Mouse (Mus musculus) spleen, adult 18-20 months (tissue): ENCODE results near the gene Iqcf6.
A peak's percentile ranks its signal among the peaks of the same experiment; 100 is the strongest.
"Not testable (repeated sequence)": the region's sequence is repeated elsewhere in the genome, so short reads cannot be mapped to it uniquely, and the experiment has no call there.

Experiments used
- DNase-seq, 2 experiments: peaks; one replicate each; pipeline ENCODE4 v3.0.0; 2022; ENCODE audit warnings: mixed read lengths in 2 of 2

Iqcf6 gene

DNA sequence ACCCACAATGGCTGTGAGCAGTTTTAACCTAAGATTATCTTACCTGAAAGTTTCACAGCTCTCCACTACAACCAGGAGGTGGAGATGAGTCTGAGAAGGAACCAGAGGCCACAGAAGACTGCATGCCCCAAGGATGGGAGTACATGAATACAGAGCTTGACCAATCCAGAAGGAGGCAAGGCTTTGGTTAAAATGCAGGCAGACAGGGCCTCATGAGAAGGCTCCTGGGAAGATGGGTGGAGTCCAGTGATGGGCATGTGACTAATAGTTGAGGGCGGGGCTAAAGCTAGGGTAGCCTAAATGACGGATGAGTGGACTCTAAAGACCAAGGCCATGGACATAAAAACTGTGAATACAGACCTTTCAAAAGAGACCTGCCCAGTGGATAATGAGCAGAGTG, at the start of gene Iqcf6:
Gene Iqcf6, plus strand, starts transcription at position 301 of the 400 bp plus-strand sequence.
- no peak for DNase-seq

DNA sequence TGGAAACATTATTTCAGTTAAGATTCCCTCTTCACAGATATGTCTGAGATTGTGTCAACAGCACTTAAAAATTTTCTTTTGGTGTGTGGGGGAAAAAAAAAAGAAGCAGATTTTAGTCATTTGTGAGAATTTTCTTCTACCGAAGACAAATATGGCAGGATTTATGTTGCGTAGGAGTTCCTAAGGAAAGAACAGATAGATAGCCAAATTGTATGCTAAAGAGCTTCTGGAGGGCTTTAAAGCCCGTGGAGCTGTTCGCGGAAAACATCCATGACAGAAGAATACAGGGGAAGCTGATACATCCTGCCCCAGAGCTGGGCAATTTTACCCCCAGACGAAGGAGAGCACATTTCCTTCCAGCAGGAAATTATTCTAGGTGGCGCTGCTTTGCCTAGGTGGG, 46.4 kb upstream of the Iqcf6 start:
- no peak for DNase-seq

DNA sequence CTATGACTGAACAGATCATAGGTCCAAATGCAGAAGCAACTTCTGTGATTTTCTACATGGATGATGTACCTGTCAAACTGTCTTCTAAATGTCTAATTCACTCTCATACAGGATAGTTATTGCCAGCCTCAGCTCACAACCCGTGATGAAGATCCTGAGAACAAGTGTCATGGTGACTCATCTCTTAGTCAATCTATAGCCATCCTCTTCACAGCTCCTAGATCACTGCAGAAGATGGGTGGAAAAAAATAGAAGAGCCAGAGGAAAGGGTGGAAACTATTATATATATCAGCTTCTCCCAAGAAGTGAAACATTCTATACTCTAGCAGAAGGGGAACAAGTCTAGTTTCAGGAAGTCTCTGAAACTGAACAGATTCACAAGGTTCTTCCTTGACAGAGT, 43.8 kb upstream of the Iqcf6 start:
- no peak for DNase-seq

DNA sequence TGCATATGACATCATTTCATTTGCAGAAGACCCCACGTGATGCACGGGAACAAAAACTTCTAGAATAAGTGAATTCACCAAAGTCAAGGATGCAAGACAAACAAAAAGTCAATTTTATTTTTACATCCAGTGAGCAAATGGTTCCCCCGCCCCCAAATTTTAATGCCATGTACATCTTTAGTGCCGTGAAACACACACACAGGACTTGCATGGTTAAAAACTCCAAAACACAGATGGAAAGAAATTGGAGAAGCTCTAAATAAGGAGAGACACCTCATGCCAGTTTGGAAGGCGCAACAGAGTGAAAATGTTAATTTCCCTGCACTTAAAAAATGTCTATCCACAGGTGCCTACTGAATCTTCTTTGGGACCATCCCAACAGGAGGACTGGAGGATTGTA, 34.2 kb upstream of the Iqcf6 start:
- no peak for DNase-seq

DNA sequence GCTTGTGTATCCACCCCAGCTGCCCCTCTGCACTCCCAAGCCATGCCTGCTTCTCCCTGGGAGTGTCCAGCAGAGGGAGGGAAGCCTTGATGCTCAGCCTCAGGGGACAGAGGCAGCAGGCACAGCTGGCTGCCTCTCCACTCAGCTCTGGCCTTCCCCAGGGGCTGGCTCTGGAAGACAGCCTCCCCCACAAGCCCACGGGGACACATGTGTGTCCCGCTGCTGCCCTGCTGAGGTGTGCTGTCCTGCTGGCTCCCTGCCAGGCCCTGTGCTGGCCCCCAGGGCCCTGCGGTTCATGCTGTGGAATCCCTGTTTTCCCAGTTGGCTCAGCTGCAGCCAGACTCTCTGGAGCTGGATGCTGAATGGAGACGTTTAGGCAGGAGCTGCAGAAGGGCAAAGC, 31.0 kb upstream of the Iqcf6 start:
- not testable (repeated sequence) for DNase-seq

DNA sequence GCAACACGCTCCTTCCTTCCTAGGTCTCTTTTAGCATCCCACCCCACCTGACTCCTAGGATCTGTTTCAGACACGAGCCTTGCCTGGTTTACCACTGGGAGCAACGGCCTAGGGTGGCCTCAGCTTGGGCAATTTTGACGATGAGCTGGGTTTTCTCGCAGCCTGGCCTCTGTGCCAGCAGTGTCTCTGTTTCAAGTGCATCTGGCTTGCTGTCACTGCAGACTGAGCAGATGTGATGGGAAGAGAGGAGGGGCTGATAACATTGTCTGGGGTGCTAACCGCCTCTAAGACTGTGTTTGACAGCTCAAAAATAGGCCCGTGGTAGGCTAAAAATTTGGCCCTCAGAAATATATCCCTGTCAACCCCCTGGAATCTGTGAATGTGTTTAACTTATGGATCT, 30.5 kb upstream of the Iqcf6 start:
- no peak for DNase-seq

DNA sequence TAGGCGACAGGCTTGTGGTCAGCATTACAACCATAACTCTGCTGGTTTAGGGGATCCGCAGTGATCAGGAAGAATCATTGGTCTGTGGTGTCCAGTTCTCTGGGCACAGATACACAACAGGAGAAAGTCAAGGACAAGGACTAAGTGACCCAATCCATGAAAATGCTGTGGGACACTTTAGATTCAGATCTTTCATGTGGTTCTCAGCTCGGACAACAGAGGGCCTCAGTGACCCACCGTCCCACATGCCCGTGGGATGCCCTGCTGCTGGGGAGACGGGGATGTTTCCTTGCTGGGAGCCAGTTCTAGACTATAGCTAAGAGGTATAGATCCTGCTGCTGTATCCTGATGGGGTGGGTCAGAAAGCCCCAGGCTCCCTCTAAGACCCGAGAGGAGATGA, 27.9 kb upstream of the Iqcf6 start:
- no peak for DNase-seq

DNA sequence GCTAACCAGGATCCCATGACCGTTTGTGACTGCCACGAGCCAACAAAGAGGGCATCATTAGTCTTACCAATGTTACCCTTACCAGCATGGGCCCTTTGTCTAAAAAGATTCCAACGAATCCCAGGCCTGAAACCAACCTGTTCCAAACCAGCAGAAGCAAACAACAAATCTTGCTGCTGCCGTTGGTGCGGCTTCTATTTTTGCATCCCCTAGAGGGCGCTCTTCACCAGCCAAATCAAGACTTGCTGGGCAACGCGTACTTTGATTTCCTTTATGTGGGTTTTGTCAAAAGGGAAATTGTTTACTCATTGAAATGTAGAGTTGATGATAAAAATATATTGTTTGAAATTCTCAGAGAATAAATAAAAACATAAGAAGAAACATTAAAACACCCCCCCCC, 25.8 kb upstream of the Iqcf6 start:
- peak in 1 of 2 experiments; percentile 20 for DNase-seq

DNA sequence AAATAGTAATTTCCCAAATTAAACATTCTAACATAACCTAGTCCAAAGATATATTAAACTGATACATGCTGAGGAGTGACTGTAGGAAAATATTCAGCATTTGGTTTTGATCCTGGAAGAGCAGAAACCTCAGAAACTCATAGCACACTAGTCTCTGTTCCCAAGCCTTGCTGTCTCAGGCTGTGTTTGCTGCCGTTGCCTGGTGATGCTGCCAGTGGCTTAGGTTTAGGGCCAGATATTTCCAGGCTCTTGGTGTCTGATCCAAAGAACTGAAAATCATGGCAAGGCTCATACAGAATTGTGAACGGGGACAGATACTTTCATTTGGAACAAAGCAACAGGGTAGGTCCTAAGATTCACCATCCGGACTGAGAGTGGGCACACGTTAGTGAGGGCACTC, 15.7 kb upstream of the Iqcf6 start:
- no peak for DNase-seq

DNA sequence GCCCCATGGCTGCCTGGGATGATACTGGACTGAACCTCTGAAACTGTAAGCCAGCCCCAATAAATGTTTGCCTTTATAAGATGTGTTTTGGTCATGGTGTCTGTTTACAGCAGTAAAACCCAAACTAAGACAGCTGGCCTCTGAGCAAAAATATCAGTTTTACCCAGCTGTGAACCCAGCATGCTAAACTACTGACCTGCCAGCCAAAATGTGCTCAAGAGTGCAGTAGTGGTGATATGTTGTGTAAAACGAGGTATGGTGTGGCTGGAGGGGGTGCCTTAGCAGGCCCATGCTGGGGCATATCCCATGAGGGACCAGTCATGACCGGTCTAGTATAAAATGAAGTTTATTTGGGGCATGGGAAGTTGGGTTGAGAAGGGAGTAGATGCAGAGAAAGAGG, 12.4 kb upstream of the Iqcf6 start:
- no peak for DNase-seq

DNA sequence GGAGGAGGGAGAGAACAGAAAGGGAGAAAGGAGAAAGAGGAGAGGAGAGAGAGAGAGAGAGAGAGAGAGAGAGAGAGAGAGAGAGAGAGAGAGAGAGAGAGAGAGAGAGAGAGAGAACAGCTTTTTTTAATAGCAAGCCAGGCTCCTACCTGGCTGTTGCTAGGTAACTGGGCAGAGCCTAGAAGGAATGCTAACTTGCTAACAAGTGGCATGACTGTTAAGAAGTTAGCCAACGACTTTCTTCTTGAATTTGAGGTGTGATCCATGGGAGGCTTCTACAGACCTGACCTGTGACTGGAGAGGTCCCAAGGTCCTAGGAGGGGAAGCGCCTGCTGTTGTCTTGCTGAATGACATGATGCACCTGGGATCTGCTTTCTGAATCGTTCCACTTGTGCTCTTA, 11.8 kb upstream of the Iqcf6 start:
- no peak for DNase-seq

DNA sequence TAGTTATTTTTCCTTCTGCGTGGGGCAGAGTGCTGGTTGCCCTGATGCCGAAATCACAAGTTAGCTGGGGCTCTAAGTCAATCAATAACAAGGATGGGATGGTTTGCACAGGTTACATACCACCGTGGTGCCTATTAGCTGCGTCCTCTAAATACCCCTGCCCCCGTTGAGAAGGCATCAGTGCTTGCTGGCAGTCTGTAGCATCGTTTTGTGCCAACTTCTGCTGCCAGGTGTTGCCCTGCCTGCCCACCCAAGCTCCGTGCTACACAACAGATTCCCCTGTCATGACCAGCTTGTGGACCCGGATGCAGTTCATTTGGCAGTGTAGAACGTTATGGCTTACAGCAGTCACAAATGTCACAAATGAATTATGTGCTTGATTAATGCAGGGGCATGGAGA, 10.1 kb upstream of the Iqcf6 start:
- no peak for DNase-seq

DNA sequence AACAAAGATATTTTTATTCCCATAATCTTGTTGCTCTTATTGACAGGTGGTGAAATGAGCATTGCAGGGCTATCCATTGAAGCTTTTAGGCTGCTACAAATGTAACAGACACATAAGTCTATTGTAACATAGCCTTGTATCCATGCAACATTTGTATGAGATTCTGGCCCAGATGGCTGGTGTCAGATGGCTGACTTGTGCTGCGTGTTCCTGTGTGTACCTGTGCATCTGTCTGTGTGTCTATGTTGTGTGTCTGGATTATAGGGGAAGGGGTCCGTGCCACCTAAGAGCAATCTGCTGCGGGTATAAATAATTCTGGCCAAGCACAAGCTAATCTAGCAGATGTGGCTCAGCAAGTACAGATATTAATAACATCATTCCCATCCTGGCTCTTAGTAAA, 8.9 kb upstream of the Iqcf6 start:
- DNase-seq: no peak

DNA sequence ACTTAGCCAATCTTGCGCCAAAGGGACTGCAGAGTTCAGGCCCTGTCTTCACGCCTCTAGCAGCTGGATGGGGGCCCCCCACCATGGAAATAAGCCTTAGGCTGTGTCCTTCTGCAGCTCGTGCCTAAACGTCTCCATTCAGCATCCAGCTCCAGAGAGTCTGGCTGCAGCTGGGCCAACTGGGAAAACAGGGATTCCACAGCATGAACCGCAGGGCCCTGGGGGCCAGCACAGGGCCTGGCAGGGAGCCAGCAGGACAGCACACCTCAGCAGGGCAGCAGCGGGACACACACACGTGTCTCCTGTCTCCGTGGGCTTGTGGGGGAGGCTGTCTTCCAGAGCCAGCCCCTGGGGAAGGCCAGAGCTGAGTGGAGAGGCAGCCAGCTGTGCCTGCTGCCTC, 1.4 kb downstream of the Iqcf6 start:
- DNase-seq: not testable (repeated sequence)

DNA sequence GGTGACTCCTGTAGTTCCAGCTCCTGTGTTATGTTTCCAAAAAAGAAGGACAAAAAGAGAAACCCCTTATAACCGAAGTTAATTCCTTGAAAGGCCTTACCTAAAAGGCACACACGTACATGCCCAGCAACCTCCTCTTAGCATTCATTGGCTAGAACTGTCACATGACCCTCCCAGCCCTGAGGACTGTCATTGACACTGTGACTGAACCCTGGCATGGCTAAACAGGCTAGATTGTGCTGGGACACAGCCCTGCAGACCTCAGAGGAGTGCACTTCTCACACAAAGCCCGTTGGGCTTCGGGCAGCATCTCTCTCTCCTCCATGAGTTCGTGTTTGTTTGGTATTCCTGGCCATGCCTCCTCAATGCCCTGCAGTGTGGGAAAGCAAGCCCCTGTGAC, 5.8 kb downstream of the Iqcf6 start:
- DNase-seq: no peak

DNA sequence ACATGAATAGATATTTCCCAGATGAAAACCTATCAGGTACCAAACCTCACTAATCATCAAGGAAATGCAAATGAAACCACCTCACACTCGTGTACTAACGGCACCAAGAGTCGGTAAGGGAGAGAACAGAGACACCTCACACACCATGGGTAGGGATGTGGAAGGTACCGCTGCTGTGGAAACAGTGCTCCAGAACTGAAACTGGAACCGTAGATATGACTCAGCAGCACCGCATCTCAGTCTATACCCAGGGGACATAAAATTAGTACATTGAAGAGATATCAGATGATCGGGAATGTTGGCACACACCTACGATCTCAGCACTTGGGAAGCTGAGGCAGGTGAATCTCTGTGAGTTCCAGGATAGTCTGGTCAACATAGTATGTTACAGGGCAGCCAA, 11.8 kb downstream of the Iqcf6 start:
- no peak for DNase-seq

DNA sequence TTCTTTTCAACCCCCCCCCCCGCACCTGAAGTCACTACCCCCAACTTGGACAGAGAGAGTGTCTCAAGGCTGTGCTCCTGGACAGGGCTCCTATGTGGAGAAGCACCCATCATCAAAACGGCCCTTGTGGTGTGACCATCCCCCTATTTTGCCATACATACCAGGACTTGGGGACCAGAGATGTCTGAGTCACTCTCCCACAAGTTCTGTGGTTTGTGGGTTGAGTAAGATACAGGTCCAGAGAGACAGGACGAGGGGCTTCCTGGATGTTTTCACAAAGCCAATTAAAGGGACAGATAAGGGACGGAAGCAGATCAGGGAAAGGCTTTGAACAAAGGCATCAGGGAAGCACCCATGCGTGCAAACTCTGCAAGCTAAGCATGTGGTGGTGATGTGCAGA, 15.0 kb downstream of the Iqcf6 start:
- DNase-seq: no peak

DNA sequence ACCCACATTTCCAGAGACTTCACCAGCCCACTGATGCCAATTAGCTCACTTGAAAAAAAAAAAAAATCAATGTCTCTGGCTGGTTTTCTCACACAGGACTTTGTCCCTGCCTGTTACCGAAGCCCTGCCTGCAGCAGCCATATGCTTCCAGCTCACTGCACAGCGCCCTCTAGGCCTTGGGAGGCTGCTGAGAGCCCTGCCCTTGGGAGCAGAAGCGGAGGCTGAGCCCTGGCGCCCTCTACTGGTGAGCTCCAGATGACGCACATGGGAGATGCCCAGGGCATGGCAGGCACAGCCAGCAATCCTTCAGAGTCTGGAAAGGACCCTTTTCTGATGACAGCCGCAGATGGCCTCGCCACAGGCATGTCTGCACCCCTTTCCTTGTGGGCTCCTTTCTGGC, 16.7 kb downstream of the Iqcf6 start:
- DNase-seq: peak; percentile 41 to 64

DNA sequence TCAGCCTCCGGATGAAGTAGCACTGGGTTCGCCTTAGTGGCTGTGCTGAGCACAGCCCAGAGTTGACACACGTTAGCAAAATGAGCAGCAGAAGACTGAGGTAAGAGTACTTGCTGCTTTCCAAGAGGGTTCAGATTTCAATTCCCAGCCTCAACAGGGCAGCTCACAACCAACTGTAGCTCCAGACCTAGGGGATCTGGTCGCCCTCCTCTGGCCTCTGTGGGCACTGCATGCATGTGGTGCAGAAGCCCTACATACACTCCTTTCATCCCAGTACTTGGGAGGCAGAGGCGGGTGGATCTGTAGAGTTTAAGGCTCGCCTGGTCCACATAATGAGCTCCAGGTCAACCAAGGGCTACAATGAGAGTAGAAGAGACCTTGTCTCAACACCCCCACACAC, 17.4 kb downstream of the Iqcf6 start:
- DNase-seq: no peak

DNA sequence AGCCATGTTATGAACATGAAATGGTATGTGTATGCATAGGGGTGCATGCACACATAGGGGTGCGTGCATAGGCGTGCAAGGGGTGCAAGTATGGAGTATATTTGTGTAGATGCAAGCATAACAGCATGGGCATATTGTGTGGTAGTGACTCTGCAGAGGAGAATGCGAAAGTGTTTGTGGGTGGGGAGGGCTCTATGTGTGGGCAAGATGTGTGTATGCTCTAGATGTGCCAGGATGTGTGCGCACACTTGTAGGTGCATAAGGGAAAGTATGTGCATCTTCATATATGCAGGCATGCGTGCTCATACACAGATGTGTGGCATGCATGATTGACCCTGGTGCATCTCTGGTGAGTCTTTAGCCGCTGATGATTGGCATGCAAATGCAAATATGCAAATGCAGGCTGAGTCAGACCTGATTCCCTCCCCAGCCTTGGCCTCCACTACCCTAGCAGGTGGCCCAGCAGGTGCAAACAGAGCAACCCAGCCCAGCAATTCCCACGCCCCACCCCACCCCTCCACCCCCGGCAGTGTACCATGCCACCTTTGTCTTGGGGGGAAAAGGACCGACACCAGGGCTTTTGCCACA, 19.4 kb downstream of the Iqcf6 start:
- no peak for DNase-seq

DNA sequence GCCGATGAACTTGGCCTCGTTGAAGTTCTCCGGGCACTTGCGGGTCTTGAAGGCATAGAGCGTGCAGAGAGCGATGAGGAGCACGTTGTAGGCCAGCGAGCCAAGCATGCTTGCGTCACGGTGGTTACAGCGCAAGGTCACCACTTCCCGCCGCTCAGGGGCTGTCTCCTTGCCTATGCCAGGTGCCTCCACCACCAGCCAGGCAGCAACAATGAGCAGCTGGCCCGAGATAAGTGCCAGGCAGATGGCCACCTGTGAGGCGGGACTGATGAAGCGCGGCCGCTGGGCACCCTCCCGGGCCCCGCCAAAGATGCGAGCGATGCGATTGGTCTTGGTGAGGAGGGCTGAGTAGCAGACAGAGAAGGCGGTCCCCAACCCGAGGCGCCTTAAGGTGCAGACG, 20.8 kb downstream of the Iqcf6 start:
- DNase-seq: no peak

DNA sequence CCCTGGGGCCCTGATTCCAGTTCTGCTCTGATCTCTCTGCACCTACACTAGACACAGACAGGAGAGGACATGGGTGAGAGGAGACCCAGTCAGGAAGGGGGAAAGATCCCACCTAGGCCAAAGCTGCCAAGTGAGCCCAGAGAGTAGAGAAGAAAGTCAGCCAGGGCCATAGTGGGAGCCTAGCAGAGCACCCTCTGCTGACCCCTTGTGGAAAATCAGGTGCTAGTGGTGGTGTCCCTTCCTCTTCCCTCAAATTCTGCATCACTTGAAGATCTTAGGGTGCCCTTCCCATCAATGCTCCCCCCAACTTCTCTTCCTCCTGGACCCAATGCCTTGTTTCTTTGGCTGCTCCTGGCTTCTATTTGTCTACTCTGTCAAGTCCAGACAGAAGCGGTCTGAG, 26.3 kb downstream of the Iqcf6 start:
- no peak for DNase-seq

DNA sequence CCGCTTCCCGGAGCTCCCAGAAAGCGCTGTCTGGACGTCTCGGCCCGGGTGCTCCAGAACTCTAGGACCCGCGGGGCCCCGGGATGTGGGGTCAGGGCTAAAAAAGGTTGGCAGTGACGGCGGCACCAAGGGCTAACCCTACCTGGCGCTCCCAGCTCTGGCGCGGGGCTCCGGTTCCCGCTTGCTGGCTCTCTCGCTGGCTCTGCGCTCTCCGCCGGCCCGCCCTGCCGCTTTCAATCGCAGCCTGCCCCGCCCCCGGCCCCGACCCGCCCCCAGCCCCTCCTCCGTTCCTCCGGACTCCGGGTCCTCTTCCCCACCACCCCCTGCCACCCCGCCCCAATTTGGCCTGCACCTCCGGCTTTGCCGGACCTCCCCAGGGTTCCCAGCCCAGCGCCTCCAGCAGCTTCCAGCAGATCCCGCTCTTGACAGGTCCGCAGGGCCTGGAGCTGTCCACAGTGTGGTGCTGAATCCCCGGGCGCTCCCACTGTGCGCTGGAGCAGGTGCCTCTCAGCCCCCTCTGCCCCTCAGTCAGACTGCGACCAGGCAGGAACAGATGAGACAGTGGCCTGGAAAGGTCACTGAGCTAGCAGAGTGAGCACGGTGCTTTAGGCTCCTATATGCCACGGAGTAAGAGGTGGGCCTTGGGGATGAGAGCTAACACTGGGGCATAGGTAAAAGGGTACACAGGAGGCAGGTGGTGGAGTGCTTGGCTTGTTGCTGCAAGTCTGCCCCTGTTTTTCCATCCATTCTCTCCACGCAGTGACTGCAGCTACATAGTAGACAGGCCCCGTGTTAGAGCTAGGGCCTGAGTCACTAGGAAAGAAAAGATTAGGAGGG, 29.7 kb downstream of the Iqcf6 start, which contains the start of gene Grm2:
Gene Grm2, minus strand, starts transcription at position 199 of the 837 bp plus-strand sequence.
- peak in 1 of 2 experiments; percentile 29 for DNase-seq

DNA sequence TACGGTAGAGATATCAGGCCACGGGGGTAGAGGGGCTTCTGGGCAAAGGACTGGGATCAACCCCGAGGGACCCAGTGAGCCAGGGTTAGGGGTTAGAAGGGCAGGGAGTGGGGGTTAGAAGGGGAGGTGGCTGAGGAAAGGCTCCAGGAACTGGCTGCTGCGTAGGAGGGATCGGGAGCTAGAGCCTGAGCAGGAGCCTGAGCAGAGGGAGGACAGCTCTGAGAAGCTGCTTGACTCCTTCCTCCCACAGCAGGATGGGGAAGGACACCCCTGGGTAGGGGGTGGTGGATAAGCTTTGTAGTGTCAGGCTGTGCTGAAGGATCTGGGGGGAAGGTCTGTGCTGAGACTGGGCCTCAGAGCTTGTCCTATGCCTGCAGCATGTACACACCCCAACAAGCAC, 30.4 kb downstream of the Iqcf6 start:
- no peak for DNase-seq

DNA sequence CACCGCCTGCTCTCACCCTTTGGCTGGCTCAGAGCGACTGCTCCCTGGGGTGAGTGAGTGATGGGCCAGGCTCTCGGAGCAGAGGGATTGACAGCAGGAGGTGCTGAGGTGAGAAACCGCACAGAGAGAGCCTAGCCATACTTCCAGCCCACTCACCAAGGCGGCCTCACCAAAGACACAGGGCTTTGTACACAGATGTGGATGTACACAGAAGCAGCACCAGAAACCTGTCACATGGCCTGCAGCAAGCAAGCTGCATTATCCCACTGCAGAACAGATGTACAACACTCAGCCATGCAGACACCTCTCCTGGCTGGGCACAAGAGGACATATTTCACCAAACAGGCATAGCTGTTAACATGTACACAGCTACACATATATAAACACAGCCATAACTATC, 31.2 kb downstream of the Iqcf6 start:
- no peak for DNase-seq
